Mouse (Mus musculus) intestine, postnatal 0 days (tissue): ENCODE results near the gene Gart. TPM values are rescaled to one million over a fixed set of nuclear protein-coding genes. Genes with fewer than 3 reads are reported as not detected.

Experiments
- ATAC-seq: fragments of 200-750 bp; cut with Nextera tagmentation; 2 replicates; pipeline ENCODE4 v1.8.0; 2017; ENCODE audit warnings: mild to moderate bottlenecking, moderate TSS enrichment, moderate library complexity
- H3K27ac ChIP-seq: fragments of 300-500 bp; sonication (generic); 2 replicates; pipeline ENCODE4 v1.5.1; 2014; ENCODE audit warnings: mild to moderate bottlenecking, low read depth, low read length, moderate library complexity
- H3K27me3 ChIP-seq: fragments of 300-500 bp; sonication (generic); replicated peaks from 2 replicates; pipeline ENCODE4 v1.6.1; 2014; ENCODE audit warnings: low read length, mixed read lengths; ENCODE audit not compliant: control insufficient read depth, insufficient read depth
- H3K36me3 ChIP-seq: fragments of 300-500 bp; sonication (generic); 2 replicates; pipeline ENCODE4 v1.6.1; 2014; ENCODE audit warnings: mild to moderate bottlenecking, moderate library complexity; ENCODE audit not compliant: control insufficient read depth, insufficient read depth
- H3K4me1 ChIP-seq: fragments of 300-500 bp; sonication (generic); replicated peaks from 2 replicates; pipeline ENCODE4 v1.6.1; 2014; ENCODE audit warnings: antibody characterized with exemption, low read length, mixed read lengths; ENCODE audit not compliant: control insufficient read depth, insufficient read depth
- H3K4me2 ChIP-seq: fragments of 300-500 bp; sonication (generic); replicated peaks from 2 replicates; pipeline ENCODE4 v1.6.1; 2014; ENCODE audit warnings: low read depth, mild to moderate bottlenecking, moderate library complexity
- H3K4me3 ChIP-seq: fragments of 300-500 bp; sonication (generic); 2 replicates; pipeline ENCODE4 v1.5.1; 2014; ENCODE audit warnings: low read depth, low read length
- H3K9ac ChIP-seq: fragments of 300-500 bp; sonication (generic); 2 replicates; pipeline ENCODE4 v1.6.1; 2014; ENCODE audit warnings: mild to moderate bottlenecking, low read depth, low read length
- H3K9me3 ChIP-seq: fragments of 300-500 bp; sonication (generic); 2 replicates; pipeline ENCODE4 v1.6.1; 2016; ENCODE audit warnings: mixed run types; ENCODE audit not compliant: control insufficient read depth
- CTCF ChIP-seq: sonication (generic); IDR thresholded peaks from 2 replicates; pipeline ENCODE4 v1.5.1; 2016; ENCODE audit warnings: low read depth, mild to moderate bottlenecking, control low read depth, antibody characterized with exemption, moderate library complexity
- WGBS: fragments of 180-500 bp; shearing (Covaris S2); extraction: QIAGEN DNeasy Blood & Tissue Kit; methylation state at CpG from one replicate; pipeline ENCODE4 v1.1.7; 2014; 5-methylcytosine and 5-hydroxymethylcytosine counted together
- polyA plus RNA-seq: library from polyadenylated mRNA; unstranded; fragments of >200 nt; fragmentation: Nextera tagmentation; extraction: Ambion mirVana; gene quantifications from 2 replicates; pipeline ENCODE4 v1.2.1, GENCODE M21; 2015

Gart gene
- polyA plus RNA-seq, 1 experiment from 2014 or later, result 19.0 TPM

- no peaks in the 10 kb centered on the region for H3K9me3 ChIP-seq
- peaks cover 5% of the 10 kb centered on the region for H3K4me1 ChIP-seq
- peak overlapping the region; percentile 62; the same call in 1 of the 2 replicates for H3K9ac ChIP-seq
- H3K36me3 ChIP-seq, result no peaks in the 10 kb centered on the region; the same call in 1 of the 2 replicates
- no peak for ATAC-seq
- TF ChIP-seq CTCF, result no peak
- no peak overlapping the region for H3K27ac ChIP-seq
- peak overlapping the region; percentile 68 for H3K4me3 ChIP-seq
- WGBS, result 10% methylated on average over 9 of the region's 9 CpGs
- H3K27me3 ChIP-seq, result no peaks in the 10 kb centered on the region
- peak overlapping the region; percentile 89 for H3K4me2 ChIP-seq
These were observed 50.4 kb downstream of the Gart start for GRCm38 (mm10) chr16:91596397-91596778.

- WGBS, result 90% methylated on average over 6 of the region's 6 CpGs
- Histone ChIP-seq H3K4me2 (no peak overlapping the region), H3K27ac (no peak overlapping the region), H3K4me3 (no peak overlapping the region), H3K27me3 (no peaks in the 10 kb centered on the region), H3K9ac (no peak overlapping the region), H3K4me1 (peaks cover 5% of the 10 kb centered on the region), H3K9me3 (no peaks in the 10 kb centered on the region), H3K36me3 (no peaks in the 10 kb centered on the region; the same call in 1 of the 2 replicates)
- no peak for ATAC-seq
- TF ChIP-seq CTCF, result no peak
These were observed 51.7 kb downstream of the Gart start for GRCm38 (mm10) chr16:91595076-91595475.

GRCm38 (mm10) chr16:91593262-91593661, 53.5 kb downstream of the Gart start:
- no peak overlapping the region for H3K9ac ChIP-seq
- H3K4me1 ChIP-seq, result peaks cover 5% of the 10 kb centered on the region
- H3K27me3 ChIP-seq, result no peaks in the 10 kb centered on the region
- no peak for TF ChIP-seq CTCF
- no peak overlapping the region for H3K27ac ChIP-seq
- WGBS, result 49% methylated on average over 3 of the region's 3 CpGs
- no peaks in the 10 kb centered on the region for H3K9me3 ChIP-seq
- H3K4me2 ChIP-seq, result no peak overlapping the region
- no peak overlapping the region for H3K4me3 ChIP-seq
- no peaks in the 10 kb centered on the region; the same call in 1 of the 2 replicates for H3K36me3 ChIP-seq
- ATAC-seq, result no peak

GRCm38 (mm10) chr16:91592162-91592561, 54.6 kb downstream of the Gart start:
- Histone ChIP-seq H3K4me1 (peaks cover 5% of the 10 kb centered on the region), H3K9ac (no peak overlapping the region), H3K9me3 (no peaks in the 10 kb centered on the region), H3K27ac (no peak overlapping the region; the same call in 1 of the 2 replicates), H3K4me3 (no peak overlapping the region), H3K27me3 (no peaks in the 10 kb centered on the region), H3K36me3 (no peaks in the 10 kb centered on the region; the same call in 1 of the 2 replicates), H3K4me2 (no peak overlapping the region)
- TF ChIP-seq CTCF, result no peak
- no peak for ATAC-seq
- WGBS, result 57% methylated on average over 8 of the region's 8 CpGs

- H3K4me1 ChIP-seq, result no peaks in the 10 kb centered on the region
- WGBS, result 88% methylated on average over 3 of the region's 3 CpGs
- no peak overlapping the region for H3K27ac ChIP-seq
- no peak overlapping the region for H3K4me3 ChIP-seq
- H3K27me3 ChIP-seq, result no peaks in the 10 kb centered on the region
- TF ChIP-seq CTCF, result no peak
- H3K9ac ChIP-seq, result no peak overlapping the region
- peaks cover 17% of the 10 kb centered on the region for H3K36me3 ChIP-seq
- H3K4me2 ChIP-seq, result no peak overlapping the region
- H3K9me3 ChIP-seq, result no peaks in the 10 kb centered on the region
- ATAC-seq, result no peak
These were observed 58.0 kb downstream of the Gart start for GRCm38 (mm10) chr16:91588703-91589102.

GRCm38 (mm10) chr16:91587730-91588453, 58.9 kb downstream of the Gart start:
- TF ChIP-seq CTCF, result no peak
- no peaks in the 10 kb centered on the region for H3K9me3 ChIP-seq
- H3K4me2 ChIP-seq, result no peak overlapping the region
- H3K9ac ChIP-seq, result no peak overlapping the region
- peaks cover 17% of the 10 kb centered on the region for H3K36me3 ChIP-seq
- 60% methylated on average over 6 of the region's 6 CpGs for WGBS
- H3K4me3 ChIP-seq, result no peak overlapping the region
- no peaks in the 10 kb centered on the region for H3K4me1 ChIP-seq
- no peaks in the 10 kb centered on the region for H3K27me3 ChIP-seq
- H3K27ac ChIP-seq, result no peak overlapping the region
- no peak for ATAC-seq
